Mouse (Mus musculus) stomach, embryonic 15.5 days (tissue): ENCODE data around the gene Sfswap. TPM values are rescaled to one million over a fixed set of nuclear protein-coding genes. Genes with fewer than 3 reads are reported as not detected.
"Not testable (repeated sequence)": the region's sequence is repeated elsewhere in the genome, so short reads cannot be mapped to it uniquely, and the experiment has no call there.

Experiments used
- ATAC-seq: fragments of 200-750 bp; cut with Nextera tagmentation; 2 replicates; pipeline ENCODE4 v1.8.0; 2017; ENCODE audit warnings: low read depth, moderate number of reproducible peaks, moderate TSS enrichment; ENCODE audit not compliant: insufficient read depth, low FRiP score
- H3K27ac ChIP-seq: fragments of 300-500 bp; sonication (generic); 2 replicates; pipeline ENCODE4 v1.5.1; 2015; ENCODE audit warnings: mild to moderate bottlenecking, inconsistent platforms
- H3K27me3 ChIP-seq: fragments of 300-500 bp; sonication (generic); replicated peaks from 2 replicates; pipeline ENCODE4 v1.6.1; 2015; ENCODE audit warnings: inconsistent platforms
- H3K36me3 ChIP-seq: fragments of 300-500 bp; sonication (generic); 2 replicates; pipeline ENCODE4 v1.6.1; 2015; ENCODE audit warnings: inconsistent platforms
- H3K4me1 ChIP-seq: fragments of 300-500 bp; sonication (generic); 2 replicates; pipeline ENCODE4 v1.6.1; 2015; ENCODE audit warnings: inconsistent platforms
- H3K4me2 ChIP-seq: fragments of 300-500 bp; sonication (generic); 2 replicates; pipeline ENCODE4 v1.6.1; 2015; ENCODE audit warnings: mild to moderate bottlenecking, inconsistent platforms
- H3K4me3 ChIP-seq: fragments of 300-500 bp; sonication (generic); replicated peaks from 2 replicates; pipeline ENCODE4 v1.5.1; 2015; ENCODE audit warnings: inconsistent platforms
- H3K9ac ChIP-seq: fragments of 300-500 bp; sonication (generic); 2 replicates; pipeline ENCODE4 v1.6.1; 2015; ENCODE audit warnings: inconsistent platforms
- H3K9me3 ChIP-seq: fragments of 300-500 bp; sonication (generic); 2 replicates; pipeline ENCODE4 v1.6.1; 2016; ENCODE audit warnings: inconsistent platforms
- WGBS: fragments of 180-500 bp; shearing (Covaris S2); methylation state at CpG from one replicate; pipeline ENCODE4 v1.1.7; 2015; 5-methylcytosine and 5-hydroxymethylcytosine counted together
- polyA plus RNA-seq: library from polyadenylated mRNA; unstranded; fragments of >200 nt; fragmentation: Nextera tagmentation; extraction: Ambion mirVana; gene quantifications from 2 replicates; pipeline ENCODE4 v1.2.1, GENCODE M21; 2015

The Sfswap gene
- polyA plus RNA-seq, result 38.8 and 40.6 TPM in 2 replicates

- Histone ChIP-seq H3K27ac (peak within 1 kb of the TSS; percentile 64), H3K27me3 (no peaks in the 10 kb centered on the region)
- WGBS, result under 1% methylated on average over 62 of the region's 66 CpGs
Measured at GRCm38 (mm10) chr5:129500722-129501634, at the start of gene Sfswap. Gene Sfswap (plus strand): TSS chr5:129501221.

GRCm38 (mm10) chr5:129452561-129452960 lies 48.5 kb upstream of the Sfswap start:
- 37% methylated on average over 3 of the region's 3 CpGs for whole genome bisulfite sequencing
- peaks cover 7% of the 10 kb centered on the region for H3K4me1 ChIP-seq
- no peaks in the 10 kb centered on the region for H3K36me3 ChIP-seq
- ATAC-seq, result no peak
- no peak overlapping the region for H3K4me3 ChIP-seq
- H3K9me3 ChIP-seq, result no peaks in the 10 kb centered on the region
- no peak overlapping the region for H3K27ac ChIP-seq
- no peak overlapping the region for H3K4me2 ChIP-seq
- no peak overlapping the region for H3K9ac ChIP-seq
- no peaks in the 10 kb centered on the region for H3K27me3 ChIP-seq

More at GRCm38 (mm10) chr5:129500722-129501634, at the start of gene Sfswap:
- peak; percentile 59; the same call in 1 of the 2 replicates for ATAC-seq
- Histone ChIP-seq H3K4me3 (peak within 1 kb of the TSS; percentile 98), H3K36me3 (peaks cover 12% of the 10 kb centered on the region; the same call in 1 of the 2 replicates), H3K4me2 (peak within 1 kb of the TSS; percentile 88), H3K4me1 (peaks cover 7% of the 10 kb centered on the region), H3K9me3 (no peaks in the 10 kb centered on the region), H3K9ac (peak within 1 kb of the TSS; percentile 98)

GRCm38 (mm10) chr5:129454802-129455528 lies 46.1 kb upstream of the Sfswap start:
- Histone ChIP-seq H3K27ac (peak overlapping the region; percentile 59), H3K4me3 (peak overlapping the region; percentile 15; the same call in 1 of the 2 replicates), H3K4me2 (peak overlapping the region; percentile 45), H3K36me3 (no peaks in the 10 kb centered on the region), H3K27me3 (no peaks in the 10 kb centered on the region), H3K9ac (no peak overlapping the region), H3K9me3 (no peaks in the 10 kb centered on the region), H3K4me1 (peaks cover 7% of the 10 kb centered on the region)
- peak; percentile 91 for ATAC-seq
- WGBS, result 8% methylated on average over 13 of the region's 13 CpGs

- Histone ChIP-seq H3K4me1 (peaks cover 8% of the 10 kb centered on the region), H3K27me3 (no peaks in the 10 kb centered on the region), H3K9ac (no peak overlapping the region), H3K27ac (no peak overlapping the region), H3K4me3 (no peak overlapping the region), H3K4me2 (peak overlapping the region; percentile 45; the same call in 1 of the 2 replicates), H3K9me3 (no peaks in the 10 kb centered on the region), H3K36me3 (no peaks in the 10 kb centered on the region)
- peak; percentile 16; the same call in 1 of the 2 replicates for ATAC-seq
- 14% methylated on average over 2 of the region's 2 CpGs for WGBS
Measured at GRCm38 (mm10) chr5:129455529-129455896, 45.5 kb upstream of the Sfswap start.

GRCm38 (mm10) chr5:129456579-129457140 lies 44.4 kb upstream of the Sfswap start:
- H3K4me3 ChIP-seq, result no peak overlapping the region
- 40% methylated on average over 9 of the region's 9 CpGs for WGBS
- no peaks in the 10 kb centered on the region for H3K27me3 ChIP-seq
- no peak overlapping the region for H3K4me2 ChIP-seq
- H3K9ac ChIP-seq, result no peak overlapping the region
- peaks cover 16% of the 10 kb centered on the region for H3K4me1 ChIP-seq
- H3K9me3 ChIP-seq, result no peaks in the 10 kb centered on the region
- H3K36me3 ChIP-seq, result no peaks in the 10 kb centered on the region
- H3K27ac ChIP-seq, result no peak overlapping the region
- ATAC-seq, result no peak

- no peaks in the 10 kb centered on the region for H3K36me3 ChIP-seq
- H3K4me2 ChIP-seq, result no peak overlapping the region
- H3K27me3 ChIP-seq, result no peaks in the 10 kb centered on the region
- H3K9ac ChIP-seq, result no peak overlapping the region
- H3K4me3 ChIP-seq, result no peak overlapping the region
- H3K27ac ChIP-seq, result no peak overlapping the region
- ATAC-seq, result no peak
- WGBS, result 64% methylated on average over 7 of the region's 7 CpGs
- H3K9me3 ChIP-seq, result no peaks in the 10 kb centered on the region
- peaks cover 16% of the 10 kb centered on the region for H3K4me1 ChIP-seq
Measured at GRCm38 (mm10) chr5:129458109-129458508, 42.9 kb upstream of the Sfswap start.

- Histone ChIP-seq H3K9me3 (no peaks in the 10 kb centered on the region), H3K27ac (no peak overlapping the region), H3K4me3 (no peak overlapping the region), H3K36me3 (no peaks in the 10 kb centered on the region), H3K4me2 (no peak overlapping the region), H3K27me3 (no peaks in the 10 kb centered on the region), H3K4me1 (peaks cover 16% of the 10 kb centered on the region), H3K9ac (no peak overlapping the region)
- 72% methylated on average over 3 of the region's 3 CpGs for WGBS
- ATAC-seq, result no peak
Measured at GRCm38 (mm10) chr5:129458541-129458940, 42.5 kb upstream of the Sfswap start.

- Histone ChIP-seq H3K9me3 (no peaks in the 10 kb centered on the region), H3K36me3 (no peaks in the 10 kb centered on the region), H3K27ac (0 out of 2 replicates have a peak overlapping the region, but pooled peaks have one; percentile 35), H3K4me3 (no peak overlapping the region), H3K9ac (no peak overlapping the region), H3K27me3 (no peaks in the 10 kb centered on the region), H3K4me2 (no peak overlapping the region), H3K4me1 (peaks cover 10% of the 10 kb centered on the region; the same call in 1 of the 2 replicates)
- 23% methylated on average over 11 of the region's 11 CpGs for WGBS
- peak; percentile 37; the same call in 1 of the 2 replicates for ATAC-seq
Measured at GRCm38 (mm10) chr5:129460798-129461476, 40.1 kb upstream of the Sfswap start.

GRCm38 (mm10) chr5:129463648-129464047 lies 37.4 kb upstream of the Sfswap start:
- H3K4me2 ChIP-seq, H3K9me3 ChIP-seq, ATAC-seq, H3K4me3 ChIP-seq, H3K4me1 ChIP-seq, H3K9ac ChIP-seq, H3K27me3 ChIP-seq, H3K36me3 ChIP-seq: not testable (repeated sequence)
- peak overlapping the region; percentile 48; the same call in 1 of the 2 replicates for H3K27ac ChIP-seq
- WGBS, result 58% methylated on average over 9 of the region's 9 CpGs

- no peak for ATAC-seq
- Histone ChIP-seq H3K27ac (no peak overlapping the region), H3K27me3 (no peaks in the 10 kb centered on the region), H3K4me3 (no peak overlapping the region), H3K4me2 (no peak overlapping the region), H3K36me3 (no peaks in the 10 kb centered on the region), H3K9me3 (no peaks in the 10 kb centered on the region), H3K9ac (no peak overlapping the region), H3K4me1 (peaks cover 6% of the 10 kb centered on the region; the same call in 1 of the 2 replicates)
- 69% methylated on average over 2 of the region's 2 CpGs for WGBS
Measured at GRCm38 (mm10) chr5:129465788-129466187, 35.2 kb upstream of the Sfswap start.

GRCm38 (mm10) chr5:129475532-129476045 lies 25.4 kb upstream of the Sfswap start:
- Histone ChIP-seq H3K4me2 (no peak overlapping the region), H3K9me3 (no peaks in the 10 kb centered on the region), H3K4me3 (no peak overlapping the region), H3K4me1 (no peaks in the 10 kb centered on the region), H3K9ac (no peak overlapping the region), H3K27me3 (no peaks in the 10 kb centered on the region), H3K36me3 (no peaks in the 10 kb centered on the region), H3K27ac (no peak overlapping the region)
- 73% methylated on average over 3 of the region's 3 CpGs for WGBS
- no peak for ATAC-seq
